Mouse (Mus musculus) hindbrain, embryonic 11.5 days (tissue): ENCODE data around the gene Rnf166. TPM values are rescaled to one million over a fixed set of nuclear protein-coding genes. Genes with fewer than 3 reads are reported as not detected.

Source experiments
- ATAC-seq: fragments of 200-750 bp; cut with Nextera tagmentation; 2 replicates; pipeline ENCODE4 v1.8.0; 2017; ENCODE audit warnings: mild to moderate bottlenecking, moderate TSS enrichment, moderate library complexity; ENCODE audit not compliant: low FRiP score
- DNase-seq: peaks from one replicate; pipeline ENCODE4 v3.0.0-alpha.2; 2015; ENCODE audit warnings: low spot score
- H3K27ac ChIP-seq: fragments of 300-500 bp; sonication (generic); 2 replicates; pipeline ENCODE4 v1.5.1; 2014; ENCODE audit warnings: mild to moderate bottlenecking, low read depth, low read length
- H3K27me3 ChIP-seq: fragments of 300-500 bp; sonication (generic); 2 replicates; pipeline ENCODE4 v1.6.1; 2014; ENCODE audit warnings: mild to moderate bottlenecking, low read length, moderate library complexity, mixed read lengths; ENCODE audit not compliant: control insufficient read depth, insufficient read depth
- H3K36me3 ChIP-seq: fragments of 300-500 bp; sonication (generic); 2 replicates; pipeline ENCODE4 v1.6.1; 2014; ENCODE audit warnings: mild to moderate bottlenecking, low read length, moderate library complexity, mixed read lengths; ENCODE audit not compliant: control insufficient read depth, insufficient read depth
- H3K4me1 ChIP-seq: fragments of 300-500 bp; sonication (generic); replicated peaks from 2 replicates; pipeline ENCODE4 v1.6.1; 2014; ENCODE audit warnings: low read length, mixed read lengths; ENCODE audit not compliant: control insufficient read depth, insufficient read depth
- H3K4me2 ChIP-seq: fragments of 300-500 bp; sonication (generic); replicated peaks from 2 replicates; pipeline ENCODE4 v1.6.1; 2014; ENCODE audit warnings: mild to moderate bottlenecking, low read depth, low read length
- H3K4me3 ChIP-seq: fragments of 300-500 bp; sonication (generic); 2 replicates; pipeline ENCODE4 v1.5.1; 2014; ENCODE audit warnings: low read depth, low read length
- H3K9ac ChIP-seq: fragments of 300-500 bp; sonication (generic); 2 replicates; pipeline ENCODE4 v1.6.1; 2014; ENCODE audit warnings: low read depth, low read length
- H3K9me3 ChIP-seq: fragments of 300-500 bp; sonication (generic); 2 replicates; pipeline ENCODE4 v1.6.1; 2016; ENCODE audit warnings: low read length; ENCODE audit not compliant: control insufficient read depth
- WGBS: fragments of 180-500 bp; shearing (Covaris S2); extraction: QIAGEN DNeasy Blood & Tissue Kit; methylation state at CpG from one replicate; pipeline ENCODE4 v1.1.7; 2014; 5-methylcytosine and 5-hydroxymethylcytosine counted together
- polyA plus RNA-seq: library from polyadenylated mRNA; unstranded; fragments of >200 nt; fragmentation: Nextera tagmentation; extraction: Ambion mirVana; gene quantifications from 2 replicates; pipeline ENCODE4 v1.2.1, GENCODE M21; 2014

Gene Rnf166
- polyA plus RNA-seq, 1 experiment from 2014 or later = 24.2 TPM

GRCm38 (mm10) chr8:122419881-122420555, 55.8 kb downstream of the Rnf166 start:
- no peak overlapping the region for H3K4me3 ChIP-seq
- H3K27ac ChIP-seq = no peak overlapping the region
- H3K36me3 ChIP-seq = peaks cover 4% of the 10 kb centered on the region
- no peak overlapping the region for H3K4me2 ChIP-seq
- no peaks in the 10 kb centered on the region for H3K27me3 ChIP-seq
- H3K4me1 ChIP-seq = no peaks in the 10 kb centered on the region
- no peak for DNase-seq
- H3K9me3 ChIP-seq = no peaks in the 10 kb centered on the region
- 72% methylated on average over 9 of the region's 9 CpGs for WGBS
- ATAC-seq = no peak
- H3K9ac ChIP-seq = no peak overlapping the region

Other genes starting within 250 kb of the Rnf166 start
- gene Zfpm1, start 193.9 kb downstream of the Rnf166 start, polyA plus RNA-seq = 1.6 and 1.9 TPM in 2 replicates
- 0.11 and 0.25 TPM in 2 replicates for gene Trhr2, start 115.3 kb downstream of the Rnf166 start, polyA plus RNA-seq
- 38.4 and 38.6 TPM in 2 replicates for gene Zc3h18, start 99.5 kb downstream of the Rnf166 start, polyA plus RNA-seq
- not detected in 2 replicates for gene Il17c, start 54.0 kb downstream of the Rnf166 start, polyA plus RNA-seq
- gene Cyba, start 43.1 kb downstream of the Rnf166 start, polyA plus RNA-seq = 52.7 and 53.4 TPM in 2 replicates
- gene Mvd, start 32.6 kb downstream of the Rnf166 start, polyA plus RNA-seq = 46.3 and 49.2 TPM in 2 replicates
- not detected in 2 replicates for gene Snai3, start 15.3 kb downstream of the Rnf166 start, polyA plus RNA-seq
- gene Ctu2, start 79 bp upstream of the Rnf166 start, polyA plus RNA-seq = 65.6 and 67.5 TPM in 2 replicates
- 5.2 and 5.3 TPM in 2 replicates for gene Piezo1, start 75.3 kb upstream of the Rnf166 start, polyA plus RNA-seq
- 19.8 and 21.3 TPM in 2 replicates for gene Cdt1, start 92.0 kb upstream of the Rnf166 start, polyA plus RNA-seq
- gene Aprt, start 100.8 kb upstream of the Rnf166 start, polyA plus RNA-seq = 194 and 206 TPM in 2 replicates
- gene Galns, start 135.4 kb upstream of the Rnf166 start, polyA plus RNA-seq = 4.7 and 6.2 TPM in 2 replicates
- gene Trappc2l, start 135.6 kb upstream of the Rnf166 start, polyA plus RNA-seq = 48.3 and 60.2 TPM in 2 replicates
- gene Pabpn1l, start 146.7 kb upstream of the Rnf166 start, polyA plus RNA-seq = not detected in 2 replicates
- 7.3 and 8.9 TPM in 2 replicates for gene Cbfa2t3, start 223.0 kb upstream of the Rnf166 start, polyA plus RNA-seq